Mouse (Mus musculus) heart, embryonic 13.5 days (tissue): ENCODE data around the gene Olfr172. TPM values are rescaled to one million over a fixed set of nuclear protein-coding genes. Genes with fewer than 3 reads are reported as not detected.

ENCODE experiments used
- ATAC-seq: fragments of 200-750 bp; cut with Nextera tagmentation; 2 replicates; pipeline ENCODE4 v1.8.0; 2017; ENCODE audit warnings: moderate TSS enrichment; ENCODE audit not compliant: insufficient number of reproducible peaks, low FRiP score, low TSS enrichment; ENCODE audit errors: extremely low read depth
- H3K27ac ChIP-seq: fragments of 300-500 bp; sonication (generic); replicated peaks from 2 replicates; pipeline ENCODE4 v1.5.1; 2015; ENCODE audit warnings: moderate library complexity, mild to moderate bottlenecking, inconsistent platforms
- H3K27me3 ChIP-seq: fragments of 300-500 bp; sonication (generic); replicated peaks from 2 replicates; pipeline ENCODE4 v1.6.1; 2015; ENCODE audit warnings: mild to moderate bottlenecking, inconsistent platforms
- H3K36me3 ChIP-seq: fragments of 300-500 bp; sonication (generic); 2 replicates; pipeline ENCODE4 v1.6.1; 2015; ENCODE audit warnings: mild to moderate bottlenecking, inconsistent platforms
- H3K4me1 ChIP-seq: fragments of 300-500 bp; sonication (generic); 2 replicates; pipeline ENCODE4 v1.6.1; 2015; ENCODE audit warnings: inconsistent platforms
- H3K4me2 ChIP-seq: fragments of 300-500 bp; sonication (generic); 2 replicates; pipeline ENCODE4 v1.6.1; 2015; ENCODE audit warnings: inconsistent platforms, mild to moderate bottlenecking, moderate library complexity
- H3K4me3 ChIP-seq: fragments of 300-500 bp; sonication (generic); 2 replicates; pipeline ENCODE4 v1.5.1; 2015; ENCODE audit warnings: moderate library complexity, mild to moderate bottlenecking, inconsistent platforms
- H3K9ac ChIP-seq: fragments of 300-500 bp; sonication (generic); 2 replicates; pipeline ENCODE4 v1.6.1; 2015; ENCODE audit warnings: inconsistent platforms, mild to moderate bottlenecking, moderate library complexity
- H3K9me3 ChIP-seq: fragments of 300-500 bp; sonication (generic); 2 replicates; pipeline ENCODE4 v1.6.1; 2016; ENCODE audit warnings: inconsistent platforms
- WGBS: fragments of 180-500 bp; shearing (Covaris S2); methylation state at CpG from one replicate; pipeline ENCODE4 v1.1.7; 2015; ENCODE audit warnings: mixed read lengths; 5-methylcytosine and 5-hydroxymethylcytosine counted together
- polyA plus RNA-seq: library from polyadenylated mRNA; unstranded; fragments of >200 nt; fragmentation: Nextera tagmentation; extraction: Ambion mirVana; gene quantifications from 2 replicates; pipeline ENCODE4 v1.2.1, GENCODE M21; 2015

Gene Olfr172
- not detected in 2 replicates for polyA plus RNA-seq

DNA sequence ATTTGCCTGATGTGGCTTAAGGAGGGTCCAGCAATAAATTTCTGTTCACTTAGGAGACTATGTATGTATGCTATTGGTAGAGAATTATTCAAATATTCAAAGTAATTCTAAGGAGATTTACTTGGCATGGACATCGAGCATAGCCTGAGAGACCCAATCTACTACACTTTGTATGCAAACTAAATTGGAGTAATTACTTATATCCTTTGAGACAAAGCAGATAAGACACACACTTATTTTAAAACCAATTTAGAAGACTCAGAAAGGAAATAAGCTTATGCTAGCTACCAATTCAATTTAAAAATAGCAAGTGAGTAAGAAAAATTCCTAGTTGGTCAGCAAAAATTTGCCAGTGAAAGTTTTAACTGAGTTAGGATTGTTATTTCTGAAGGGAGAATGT lies at the start of gene Olfr172:
Olfr172 (minus strand) TSS at position 101 of the 400 bp plus-strand sequence.
- ATAC-seq: no peak
- H3K9ac ChIP-seq: no peak within 1 kb of the TSS
- WGBS: 63% methylated on average over 1 of the region's 1 CpGs
- no peak within 1 kb of the TSS for H3K27ac ChIP-seq
- no peak within 1 kb of the TSS for H3K4me3 ChIP-seq
- no peaks in the 10 kb centered on the region for H3K36me3 ChIP-seq
- H3K27me3 ChIP-seq: no peaks in the 10 kb centered on the region
- H3K4me2 ChIP-seq: no peak within 1 kb of the TSS
- no peaks in the 10 kb centered on the region for H3K4me1 ChIP-seq
- H3K9me3 ChIP-seq: 0 out of 2 replicates have a peak, but pooled peaks cover 4% of the 10 kb centered on the region

DNA sequence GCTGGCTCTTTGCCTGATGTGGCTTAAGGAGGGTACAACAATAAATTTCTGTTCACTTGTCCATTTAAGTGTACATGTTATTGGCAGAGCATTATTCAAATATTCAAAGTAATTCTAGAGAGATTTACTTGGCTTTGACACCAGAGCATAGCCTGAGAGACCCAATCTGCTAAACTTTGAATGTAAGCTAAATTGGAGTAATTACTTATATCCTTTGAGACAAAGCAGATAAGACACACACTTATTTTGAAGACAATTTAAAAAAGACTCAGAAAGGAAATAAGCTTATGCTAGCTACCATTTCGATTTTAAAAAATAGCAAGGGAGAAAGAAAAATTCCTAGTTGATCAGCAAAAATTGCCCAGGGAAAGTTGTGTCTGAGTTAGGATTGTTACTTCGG lies 37.2 kb upstream of the Olfr172 start, which contains the start of gene Olfr173:
Olfr173 (minus strand) TSS at position 101 of the 400 bp plus-strand sequence.
- Histone ChIP-seq H3K9me3 (no peaks in the 10 kb centered on the region), H3K27me3 (no peaks in the 10 kb centered on the region)

DNA sequence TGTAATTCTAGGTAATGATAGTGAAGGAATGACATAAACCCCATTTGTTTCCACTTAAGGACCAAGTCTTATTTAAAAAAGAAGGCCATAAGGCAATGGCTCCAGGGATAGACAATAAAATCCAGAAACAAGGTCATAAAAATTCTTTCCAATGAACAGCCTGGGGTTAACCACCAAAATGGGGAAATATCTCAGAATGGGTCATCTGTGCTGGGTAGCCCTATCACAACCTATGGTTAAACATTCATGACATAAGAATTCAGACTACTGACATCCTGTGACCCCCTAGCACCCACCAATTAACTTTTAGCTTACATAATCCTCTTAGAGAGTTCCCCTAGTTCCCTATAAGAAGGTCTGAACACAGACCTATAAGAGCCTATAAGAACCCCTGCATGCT lies 6.8 kb downstream of the Olfr172 start:
- no peak overlapping the region for H3K27ac ChIP-seq
- H3K4me2 ChIP-seq: no peak overlapping the region
- no peak overlapping the region for H3K4me3 ChIP-seq
- H3K36me3 ChIP-seq: no peaks in the 10 kb centered on the region
- H3K9ac ChIP-seq: no peak overlapping the region
- H3K4me1 ChIP-seq: no peaks in the 10 kb centered on the region
- H3K27me3 ChIP-seq: no peaks in the 10 kb centered on the region
- no peaks in the 10 kb centered on the region for H3K9me3 ChIP-seq
- no peak for ATAC-seq

More for the DNA sequence above, 37.2 kb upstream of the Olfr172 start, which contains the start of gene Olfr173:
- 66% methylated on average over 2 of the region's 2 CpGs for whole genome bisulfite sequencing
- H3K4me1 ChIP-seq: no peaks in the 10 kb centered on the region
- no peak within 1 kb of the TSS for H3K4me2 ChIP-seq
- H3K36me3 ChIP-seq: no peaks in the 10 kb centered on the region
- H3K4me3 ChIP-seq: no peak within 1 kb of the TSS
- ATAC-seq: no peak
- H3K9ac ChIP-seq: no peak within 1 kb of the TSS
- H3K27ac ChIP-seq: no peak within 1 kb of the TSS

DNA sequence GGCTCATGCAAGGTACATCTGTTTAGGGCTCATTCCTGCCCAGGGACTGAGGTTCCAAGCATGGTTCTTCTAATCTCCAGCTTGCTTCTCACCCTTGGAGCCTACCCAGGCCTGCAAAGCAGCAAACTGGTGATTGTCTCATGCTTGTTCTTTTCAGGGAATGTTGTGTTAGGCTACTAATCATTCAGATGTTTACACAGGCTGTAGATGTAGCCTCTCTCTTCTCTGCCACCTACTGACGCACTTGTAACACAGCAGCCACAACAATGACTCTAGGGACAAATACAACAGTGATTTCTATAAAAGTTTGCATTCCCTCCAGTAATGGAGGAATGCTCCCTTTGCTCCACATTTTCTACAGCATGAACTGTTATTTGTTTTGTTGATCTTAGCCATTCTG lies 11.7 kb downstream of the Olfr172 start:
- Histone ChIP-seq H3K9ac (no peak overlapping the region), H3K4me1 (peaks cover 12% of the 10 kb centered on the region; the same call in 1 of the 2 replicates), H3K36me3 (no peaks in the 10 kb centered on the region), H3K4me2 (no peak overlapping the region), H3K27ac (no peak overlapping the region), H3K4me3 (no peak overlapping the region), H3K9me3 (no peaks in the 10 kb centered on the region), H3K27me3 (no peaks in the 10 kb centered on the region)
- ATAC-seq: no peak
- 30% methylated on average over 1 of the region's 1 CpGs for WGBS

DNA sequence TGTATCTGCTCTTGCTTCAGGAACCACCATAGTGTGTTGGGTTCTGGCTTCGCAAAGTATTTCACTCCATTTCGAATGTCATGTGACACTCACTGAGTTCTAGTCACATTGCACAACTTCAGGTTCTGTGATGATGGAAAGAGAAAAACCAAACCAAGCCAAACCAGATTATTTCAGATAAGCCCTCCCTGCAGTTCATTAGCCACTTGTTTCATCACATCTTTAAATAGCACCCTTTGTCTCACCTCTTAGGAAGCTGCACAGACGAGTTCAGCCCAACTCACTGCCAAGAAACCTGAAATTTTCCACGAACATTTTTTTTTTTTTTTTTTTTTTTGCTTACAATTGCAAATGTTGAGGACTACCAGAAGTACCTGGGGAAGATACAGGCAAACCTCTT lies 16.3 kb downstream of the Olfr172 start:
- Histone ChIP-seq H3K36me3 (no peaks in the 10 kb centered on the region), H3K4me1 (peaks cover 16% of the 10 kb centered on the region; the same call in 1 of the 2 replicates), H3K9ac (no peak overlapping the region), H3K27me3 (no peaks in the 10 kb centered on the region), H3K4me3 (no peak overlapping the region), H3K4me2 (peak overlapping the region; percentile 25), H3K27ac (0 out of 2 replicates have a peak overlapping the region, but pooled peaks have one; percentile 26), H3K9me3 (no peaks in the 10 kb centered on the region)
- ATAC-seq: no peak
- 26% methylated on average over 4 of the region's 4 CpGs for WGBS

DNA sequence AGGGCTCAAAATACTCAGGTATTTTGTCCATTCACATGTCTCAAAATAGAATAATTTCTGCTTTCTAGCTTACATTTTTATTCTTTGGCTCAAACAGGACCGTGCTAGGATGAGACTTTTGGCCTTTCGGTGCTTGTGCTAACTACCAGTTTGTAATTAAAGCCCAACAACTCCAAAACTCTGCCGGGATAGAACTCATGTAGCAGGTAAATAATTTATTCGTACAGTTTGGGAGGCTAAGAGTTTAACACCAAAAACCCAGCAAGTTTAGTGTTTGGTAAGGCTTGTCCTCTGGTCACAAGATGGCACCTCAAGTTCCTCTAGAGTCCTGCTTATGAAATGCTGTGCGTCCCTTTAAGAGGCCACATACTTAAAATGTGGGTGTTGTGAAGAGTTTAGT lies 22.2 kb downstream of the Olfr172 start:
- H3K27me3 ChIP-seq: no peaks in the 10 kb centered on the region
- H3K9ac ChIP-seq: no peak overlapping the region
- no peak for ATAC-seq
- no peaks in the 10 kb centered on the region for H3K9me3 ChIP-seq
- no peak overlapping the region for H3K4me2 ChIP-seq
- H3K36me3 ChIP-seq: peaks cover 7% of the 10 kb centered on the region
- H3K27ac ChIP-seq: no peak overlapping the region
- 86% methylated on average over 5 of the region's 5 CpGs for WGBS
- H3K4me3 ChIP-seq: no peak overlapping the region
- H3K4me1 ChIP-seq: no peaks in the 10 kb centered on the region

DNA sequence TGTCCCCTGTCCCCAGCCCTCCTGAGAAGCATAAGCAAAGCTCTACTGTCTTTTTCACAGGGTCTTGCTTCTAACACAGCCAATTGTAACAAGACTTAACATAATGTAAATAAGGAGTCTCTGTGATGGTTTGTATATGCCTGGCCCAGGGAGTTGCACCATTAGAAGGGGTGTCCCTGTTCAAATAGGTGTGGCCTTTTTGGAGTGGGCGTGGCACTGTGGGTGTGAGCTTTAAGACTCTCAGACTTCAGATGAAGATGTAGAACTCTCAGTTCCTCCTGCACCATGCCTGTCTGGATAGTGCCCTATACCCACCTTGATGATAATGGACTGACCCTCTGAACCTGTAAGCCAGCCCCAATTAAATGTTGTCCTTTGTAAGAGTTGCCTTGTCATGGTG lies 24.2 kb downstream of the Olfr172 start:
- Histone ChIP-seq H3K9ac (no peak overlapping the region), H3K27ac (no peak overlapping the region), H3K9me3 (no peaks in the 10 kb centered on the region), H3K4me1 (no peaks in the 10 kb centered on the region), H3K36me3 (peaks cover 24% of the 10 kb centered on the region), H3K4me3 (no peak overlapping the region), H3K27me3 (no peaks in the 10 kb centered on the region), H3K4me2 (no peak overlapping the region)
- WGBS: 94% methylated on average over 1 of the region's 1 CpGs
- ATAC-seq: no peak

DNA sequence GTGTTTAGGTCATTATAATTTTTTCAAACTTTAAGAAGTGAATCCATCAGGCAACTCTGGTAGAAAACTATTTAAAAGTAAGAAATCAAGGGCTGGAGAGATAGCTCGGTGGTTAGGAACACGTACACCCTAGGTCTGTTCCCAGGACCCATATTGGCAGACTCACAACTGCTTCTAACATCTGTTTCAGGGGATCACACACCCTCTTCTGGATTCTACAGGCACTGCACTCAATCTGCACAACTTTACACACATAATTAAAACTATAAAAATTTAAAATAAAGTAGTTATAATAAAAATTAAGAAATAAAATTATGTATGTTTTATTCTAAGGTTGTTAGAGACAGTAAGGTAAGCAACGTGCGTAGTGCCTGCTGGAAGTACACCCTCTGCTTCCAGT lies 24.8 kb downstream of the Olfr172 start:
- Histone ChIP-seq H3K27ac (no peak overlapping the region), H3K4me1 (no peaks in the 10 kb centered on the region), H3K4me3 (no peak overlapping the region), H3K9me3 (no peaks in the 10 kb centered on the region), H3K27me3 (no peaks in the 10 kb centered on the region), H3K9ac (no peak overlapping the region), H3K36me3 (peaks cover 30% of the 10 kb centered on the region), H3K4me2 (no peak overlapping the region)
- no peak for ATAC-seq
- WGBS: 80% methylated on average over 4 of the region's 4 CpGs

DNA sequence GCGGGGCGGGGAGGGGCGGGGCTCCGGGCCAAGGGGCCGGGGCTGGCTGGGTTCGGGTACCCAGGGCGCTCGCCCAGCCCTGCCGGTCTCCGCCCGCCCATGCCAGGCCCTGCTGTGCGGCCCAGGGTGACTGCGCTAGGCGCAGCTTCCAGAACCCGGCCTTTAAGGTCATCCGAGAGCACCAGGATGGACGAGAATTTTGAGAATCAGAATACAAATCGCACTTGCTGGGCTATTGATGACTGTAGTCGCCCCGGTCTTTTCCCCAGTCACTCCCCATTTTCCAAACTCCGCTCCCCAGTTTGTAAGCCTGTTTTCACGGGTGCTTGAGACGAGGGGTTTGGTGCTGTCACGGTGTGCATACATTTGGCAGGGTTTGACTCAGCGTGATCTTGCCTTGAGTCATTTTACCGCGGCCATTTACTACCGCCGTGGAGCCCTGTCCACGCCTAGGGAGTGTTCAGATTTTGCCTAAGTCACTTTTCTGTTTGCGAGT lies 34.8 kb downstream of the Olfr172 start:
- Histone ChIP-seq H3K27ac (peak overlapping the region; percentile 86), H3K4me2 (peak overlapping the region; percentile 82), H3K36me3 (peaks cover 37% of the 10 kb centered on the region), H3K27me3 (no peaks in the 10 kb centered on the region), H3K4me3 (peak overlapping the region; percentile 71), H3K4me1 (peaks cover 11% of the 10 kb centered on the region), H3K9ac (peak overlapping the region; percentile 88), H3K9me3 (no peaks in the 10 kb centered on the region)
- WGBS: 1% methylated on average over 29 of the region's 31 CpGs
- peak; percentile 90 for ATAC-seq

DNA sequence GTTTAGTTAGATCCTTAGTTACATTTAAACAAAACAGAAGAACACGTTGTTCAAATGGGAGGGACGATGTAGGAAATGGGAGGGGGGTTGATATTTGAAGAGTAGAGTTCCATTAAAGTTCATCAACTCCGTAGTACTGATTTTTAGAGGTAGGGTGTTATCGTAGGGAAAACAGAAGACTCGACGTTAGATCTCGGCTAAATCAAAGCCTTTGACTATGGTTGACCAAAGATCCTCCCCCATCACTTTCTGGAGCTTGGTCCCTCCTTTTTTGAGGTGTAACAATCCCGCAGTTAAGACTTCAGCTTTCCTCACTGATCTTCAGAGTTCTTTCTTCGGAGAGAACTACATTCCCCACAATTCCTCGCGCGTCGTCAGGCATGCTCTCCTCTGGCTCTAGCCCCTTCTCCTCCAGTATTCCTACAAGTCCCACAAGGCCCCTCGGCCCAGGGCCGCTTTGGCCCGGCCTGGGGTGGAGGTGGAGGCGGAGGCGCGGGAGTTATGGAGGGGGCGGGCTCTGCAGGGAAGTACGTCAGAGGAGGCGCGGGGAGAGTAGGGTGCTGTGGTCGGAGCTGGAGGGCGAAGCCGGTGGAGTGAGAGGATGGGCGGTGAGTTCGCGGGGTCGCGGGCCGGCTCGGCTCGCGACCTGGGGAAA lies 35.4 kb downstream of the Olfr172 start, which contains the start of gene Cldnd1:
Cldnd1 (plus strand) TSS at position 434 of the 655 bp plus-strand sequence.
- Histone ChIP-seq H3K4me3 (peak within 1 kb of the TSS; percentile 71), H3K27me3 (no peaks in the 10 kb centered on the region)

DNA sequence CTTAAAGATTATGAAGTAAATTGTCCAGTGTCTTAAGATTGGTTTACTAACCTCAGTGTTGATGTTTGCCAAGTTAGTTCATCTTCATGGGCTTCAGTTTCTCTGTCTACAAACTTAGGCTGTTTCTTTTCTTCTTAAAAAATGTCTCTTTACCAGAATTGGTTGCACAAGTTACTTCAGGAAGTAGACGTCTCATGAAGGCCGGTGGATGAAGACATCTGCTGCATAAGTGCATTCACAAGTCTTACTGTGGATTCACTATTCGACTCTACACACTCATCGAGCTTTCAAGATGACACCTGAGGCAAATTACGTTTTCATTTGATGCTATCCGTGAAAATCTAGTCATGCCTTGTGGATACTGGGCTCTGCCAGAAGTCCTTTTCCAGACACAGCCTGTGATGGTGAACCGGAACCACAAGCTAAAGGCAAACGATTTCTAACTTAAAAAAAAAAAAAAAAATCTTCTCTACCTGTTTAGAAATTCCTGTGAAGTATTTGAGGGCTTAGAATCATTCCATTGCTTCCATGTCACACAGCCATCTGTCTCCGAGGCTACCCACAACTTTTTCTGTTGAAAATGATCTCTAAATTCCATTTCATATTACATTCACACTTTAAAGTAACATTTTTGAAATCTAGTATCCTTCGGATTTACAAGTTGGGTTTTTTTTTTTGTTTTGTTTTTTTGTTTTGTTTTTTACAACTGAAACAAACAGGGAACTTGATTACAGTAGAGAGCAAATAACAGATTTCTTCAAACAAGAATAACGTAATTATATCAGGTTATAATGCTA lies 36.1 kb downstream of the Olfr172 start:
- Histone ChIP-seq H3K4me3 (peak overlapping the region; percentile 71), H3K9me3 (no peaks in the 10 kb centered on the region), H3K27me3 (no peaks in the 10 kb centered on the region), H3K4me2 (peak overlapping the region; percentile 82), H3K27ac (no peak overlapping the region), H3K36me3 (peaks cover 24% of the 10 kb centered on the region), H3K9ac (no peak overlapping the region), H3K4me1 (peaks cover 11% of the 10 kb centered on the region)
- WGBS: 71% methylated on average over 11 of the region's 11 CpGs
- no peak for ATAC-seq

More for the DNA sequence above, 35.4 kb downstream of the Olfr172 start, which contains the start of gene Cldnd1:
- ATAC-seq: peak; percentile 100
- Histone ChIP-seq H3K27ac (peak within 1 kb of the TSS; percentile 86), H3K9me3 (no peaks in the 10 kb centered on the region), H3K36me3 (peaks cover 31% of the 10 kb centered on the region), H3K4me1 (peaks cover 11% of the 10 kb centered on the region), H3K4me2 (peak within 1 kb of the TSS; percentile 82), H3K9ac (peak within 1 kb of the TSS; percentile 88)
- WGBS: 2% methylated on average over 35 of the region's 35 CpGs
